Comparison of ENCODE assay signal across 8 mouse cellular contexts in genomic region chr10:29361095-29361463, GRCm38 (mm10). TPM values are rescaled to one million over a fixed set of nuclear protein-coding genes. Genes with fewer than 3 reads are reported as not detected.
DNase-seq lines count a peak whose midpoint lies in the region; ATAC-seq and TF ChIP-seq lines count a peak whose summit lies in the region.

No protein-coding gene starts in this region.

- peak; percentile 4; the same call in 1 of the 2 replicates for ATAC-seq in hindbrain, embryonic 16.5 days
- ATAC-seq in midbrain, embryonic 16.5 days, result peak; percentile 2; the same call in 1 of the 2 replicates

- WGBS in kidney, adult 2 months, result 0% methylated on average over 6 of the region's 6 CpGs
- under 1% methylated on average over 6 of the region's 6 CpGs for WGBS in hindbrain, embryonic 16.5 days
- WGBS in midbrain, embryonic 16.5 days, result 1% methylated on average over 6 of the region's 6 CpGs

- no peak for DNase-seq in kidney, adult 2 months
- DNase-seq in kidney, adult 9 months, result no peak
- DNase-seq in c-Kit-positive CD71-positive TER-119-negative erythroid progenitor cells, embryonic 14.5 days (ENCODE audit: low read depth), result peak; percentile 19
- DNase-seq in right cerebral cortex, postnatal 14 days, result no peak
- no peak for DNase-seq in left cerebral cortex, adult 11 months (ENCODE audit: low spot score)
- DNase-seq in left cerebral cortex, postnatal 25 days (ENCODE audit: low spot score in 2 of 2), result no peak

- peak overlapping the region; percentile 69 for H3K4me2 ChIP-seq in hindbrain, embryonic 16.5 days (ENCODE audit: low read length)
- peak overlapping the region; percentile 73 for H3K4me2 ChIP-seq in midbrain, embryonic 16.5 days (ENCODE audit: low read length)

- peak overlapping the region; percentile 96 for H3K4me3 ChIP-seq in kidney, adult 2 months (ENCODE audit: insufficient read depth, low read depth, low read length)
- H3K4me3 ChIP-seq in hindbrain, embryonic 16.5 days (ENCODE audit: low read length), result peak overlapping the region; percentile 82
- peak overlapping the region; percentile 76 for H3K4me3 ChIP-seq in midbrain, embryonic 16.5 days (ENCODE audit: low read depth, low read length)

- TF ChIP-seq POLR2A in kidney, adult 2 months (IDR thresholded peaks at IDR 0.05; ENCODE audit: low read depth, low read length), result no peak

- peak overlapping the region; percentile 99 for H3K9ac ChIP-seq in hindbrain, embryonic 16.5 days (ENCODE audit: low read depth, low read length)
- peak overlapping the region; percentile 99 for H3K9ac ChIP-seq in midbrain, embryonic 16.5 days (ENCODE audit: low read depth, low read length)

- H3K27ac ChIP-seq in kidney, adult 2 months (ENCODE audit: insufficient read depth, low read depth, low read length), result peak overlapping the region; percentile 80
- peak overlapping the region; percentile 99 for H3K27ac ChIP-seq in hindbrain, embryonic 16.5 days (ENCODE audit: low read depth, low read length)
- peak overlapping the region; percentile 99 for H3K27ac ChIP-seq in midbrain, embryonic 16.5 days (ENCODE audit: low read length)

- H3K27me3 ChIP-seq in kidney, adult 2 months (replicated peaks; ENCODE audit: control insufficient read depth, insufficient read depth, low read length), result no peaks in the 10 kb centered on the region
- no peaks in the 10 kb centered on the region for H3K27me3 ChIP-seq in hindbrain, embryonic 16.5 days (replicated peaks; ENCODE audit: control insufficient read depth, insufficient read depth, low read length)
- no peaks in the 10 kb centered on the region for H3K27me3 ChIP-seq in midbrain, embryonic 16.5 days (ENCODE audit: control insufficient read depth, insufficient read depth, low read depth, low read length)

- TF ChIP-seq CTCF in kidney, adult 2 months (conservative IDR thresholded peaks at IDR 0.05; ENCODE audit: insufficient read depth, insufficient read length, low read depth, low read length), result no peak

- H3K36me3 ChIP-seq in kidney, adult 2 months (ENCODE audit: control insufficient read depth, insufficient read depth, low read length), result no peaks in the 10 kb centered on the region
- no peaks in the 10 kb centered on the region for H3K36me3 ChIP-seq in hindbrain, embryonic 16.5 days (ENCODE audit: control insufficient read depth, insufficient read depth, low read length)
- H3K36me3 ChIP-seq in midbrain, embryonic 16.5 days (ENCODE audit: control insufficient read depth, insufficient read depth, low read length), result no peaks in the 10 kb centered on the region

- no peaks in the 10 kb centered on the region for H3K9me3 ChIP-seq in hindbrain, embryonic 16.5 days (ENCODE audit: control insufficient read depth, low read length)
- no peaks in the 10 kb centered on the region for H3K9me3 ChIP-seq in midbrain, embryonic 16.5 days (replicated peaks; ENCODE audit: control insufficient read depth, low read length, poor library complexity, severe bottlenecking)

- peaks cover 8% of the 10 kb centered on the region for H3K4me1 ChIP-seq in kidney, adult 2 months (ENCODE audit: control insufficient read depth, insufficient read depth, low read length)
- H3K4me1 ChIP-seq in hindbrain, embryonic 16.5 days (ENCODE audit: control insufficient read depth, insufficient read depth, low read depth, low read length), result peaks cover 31% of the 10 kb centered on the region
- H3K4me1 ChIP-seq in midbrain, embryonic 16.5 days (ENCODE audit: control insufficient read depth, insufficient read depth, low read length), result peaks cover 35% of the 10 kb centered on the region

- intact Hi-C loops in left cerebral cortex, postnatal 25 days (cut with DNase I), result loop anchor here (1.0 to 5.0 kb wide), 2 partner anchors 48 to 61 kb away; partner anchors contain the start of gene Echdc1

RNA-seq across cellular contexts. Expression of gene Rnf146, which starts 1.2 kb away (rescaled TPM):
- polyA plus RNA-seq in kidney, adult 2 months (2012; rRNA removed), result 20.5 and 23.6 TPM in 2 replicates
- 78.9 and 83.9 TPM in 2 replicates for polyA plus RNA-seq in hindbrain, embryonic 16.5 days (2015; fragmentation: Nextera tagmentation; extraction: Ambion mirVana)
- 95.7 and 101 TPM in 2 replicates for polyA plus RNA-seq in midbrain, embryonic 16.5 days (2015; fragmentation: Nextera tagmentation; extraction: Ambion mirVana)
- total RNA-seq in left cerebral cortex, postnatal 25 days (2021), result 10 to 100 TPM; 93.6 to 95.2 TPM

RNA-seq across cellular contexts. Expression of gene Echdc1, which starts 48.1 kb away (rescaled TPM):
- polyA plus RNA-seq in kidney, adult 2 months (2012; rRNA removed), result 15.3 and 24.4 TPM in 2 replicates
- 35.5 and 37.9 TPM in 2 replicates for polyA plus RNA-seq in hindbrain, embryonic 16.5 days (2015; fragmentation: Nextera tagmentation; extraction: Ambion mirVana)
- 28.7 and 29.5 TPM in 2 replicates for polyA plus RNA-seq in midbrain, embryonic 16.5 days (2015; fragmentation: Nextera tagmentation; extraction: Ambion mirVana)
- 10 to 100 TPM; 24.2 to 26.5 TPM for total RNA-seq in left cerebral cortex, postnatal 25 days (2021)
